Mouse (Mus musculus) embryonic facial prominence, embryonic 10.5 days (tissue): ENCODE results near the gene Atp5e. TPM values are rescaled to one million over a fixed set of nuclear protein-coding genes. Genes with fewer than 3 reads are reported as not detected.
A peak's percentile ranks its signal among the peaks of the same experiment; 100 is the strongest.

ENCODE experiments used
- DNase-seq: peaks from one replicate; pipeline ENCODE4 v3.0.0-alpha.2; 2017; ENCODE audit warnings: low spot score
- H3K27ac ChIP-seq: fragments of 300-500 bp; sonication (generic); replicated peaks from 2 replicates; pipeline ENCODE4 v1.5.1; 2016; ENCODE audit warnings: mild to moderate bottlenecking
- H3K27me3 ChIP-seq: fragments of 300-500 bp; sonication (generic); replicated peaks from 2 replicates; pipeline ENCODE4 v1.6.1; 2016; ENCODE audit warnings: low read depth, mild to moderate bottlenecking; ENCODE audit not compliant: poor library complexity, severe bottlenecking
- H3K36me3 ChIP-seq: fragments of 300-500 bp; sonication (generic); replicated peaks from 2 replicates; pipeline ENCODE4 v1.6.1; 2016; ENCODE audit warnings: mild to moderate bottlenecking, moderate library complexity
- H3K4me1 ChIP-seq: fragments of 300-500 bp; sonication (generic); 2 replicates; pipeline ENCODE4 v1.6.1; 2016
- H3K4me3 ChIP-seq: fragments of 300-500 bp; sonication (generic); 2 replicates; pipeline ENCODE4 v1.5.1; 2016; ENCODE audit warnings: mild to moderate bottlenecking, moderate library complexity
- H3K9me3 ChIP-seq: fragments of 300-500 bp; sonication (generic); 2 replicates; pipeline ENCODE4 v1.6.1; 2016; ENCODE audit warnings: mild to moderate bottlenecking
- WGBS: fragments of 180-500 bp; shearing (Covaris S2); methylation state at CpG from one replicate; pipeline ENCODE4 v1.1.7; 2016; 5-methylcytosine and 5-hydroxymethylcytosine counted together
- polyA plus RNA-seq: library from polyadenylated mRNA; unstranded; fragments of >200 nt; fragmentation: Nextera tagmentation; extraction: Ambion mirVana; gene quantifications from 2 replicates; pipeline ENCODE4 v1.2.1, GENCODE M21; 2016

The Atp5e gene
- polyA plus RNA-seq, 1 experiment from 2014 or later = 612 TPM

DNA sequence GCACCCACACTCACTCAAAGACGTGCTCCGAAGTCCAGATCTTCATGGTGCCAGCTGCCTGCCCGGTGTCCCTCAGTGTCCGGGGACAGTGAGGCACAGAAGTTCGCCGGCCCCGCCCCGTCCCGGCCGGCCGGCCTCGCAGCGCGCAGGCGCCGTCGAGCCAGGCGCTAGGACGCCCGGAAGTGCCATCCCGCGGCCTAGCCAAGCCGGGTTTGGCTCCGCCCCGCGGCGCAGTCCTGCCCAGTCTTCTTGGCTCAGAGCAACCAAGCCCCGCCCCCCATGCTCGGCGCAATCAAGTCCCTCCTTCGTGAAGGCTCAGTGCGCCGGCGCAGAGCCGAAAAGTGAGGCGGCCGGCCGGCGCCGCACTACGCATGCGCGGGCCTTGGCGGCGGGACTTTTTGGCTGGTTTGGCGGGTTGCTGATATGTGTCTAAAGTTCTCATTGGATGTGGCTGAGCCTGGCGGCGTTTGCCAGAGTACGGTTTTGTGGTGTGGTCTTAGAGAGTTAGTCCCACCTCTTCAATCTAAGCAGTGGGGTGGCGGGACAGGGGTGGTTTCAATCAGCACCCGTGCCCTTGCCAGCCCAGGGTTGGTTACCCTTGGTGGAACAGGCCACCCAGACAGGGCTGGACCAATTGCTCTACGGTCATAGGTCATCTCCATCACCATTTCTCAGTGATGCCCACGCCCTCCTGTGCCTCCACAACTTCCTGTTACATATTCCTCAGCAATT, 9.1 kb upstream of the Atp5e start, which contains the start of gene Prelid3b:
TSS of gene Prelid3b (minus strand) at position 264 of the 732 bp plus-strand sequence.
- WGBS = 1% methylated on average over 53 of the region's 53 CpGs
- peak; percentile 100 for DNase-seq
- Histone ChIP-seq H3K9me3 (no peaks in the 10 kb centered on the region), H3K4me3 (peak within 1 kb of the TSS; percentile 67), H3K36me3 (peaks cover 40% of the 10 kb centered on the region), H3K27me3 (no peaks in the 10 kb centered on the region), H3K27ac (peak within 1 kb of the TSS; percentile 86), H3K4me1 (peaks cover 18% of the 10 kb centered on the region)

DNA sequence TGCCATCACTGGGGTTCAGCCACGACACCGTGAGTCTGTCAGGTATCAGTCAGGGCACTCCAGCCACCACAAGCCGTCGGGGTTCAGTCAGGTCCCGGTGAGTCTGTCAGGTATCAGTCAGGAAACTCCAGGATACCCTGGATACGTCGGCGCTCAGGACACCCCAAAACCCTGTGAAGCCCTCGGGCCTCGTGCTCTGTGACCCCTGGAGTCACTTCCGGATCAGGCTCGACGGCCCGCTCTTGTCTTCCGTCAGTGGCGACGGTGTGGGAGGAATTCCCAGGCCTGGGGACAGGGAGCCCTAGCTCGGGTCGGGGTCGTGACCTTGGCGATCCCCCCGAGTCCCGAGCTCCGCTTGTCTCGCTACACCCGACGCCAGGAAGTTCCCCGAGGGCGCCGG, 8.5 kb upstream of the Atp5e start:
- peaks cover 45% of the 10 kb centered on the region for H3K36me3 ChIP-seq
- no peaks in the 10 kb centered on the region for H3K27me3 ChIP-seq
- H3K9me3 ChIP-seq = no peaks in the 10 kb centered on the region
- peak overlapping the region; percentile 86 for H3K27ac ChIP-seq
- WGBS = 6% methylated on average over 30 of the region's 30 CpGs
- H3K4me3 ChIP-seq = peak overlapping the region; percentile 67
- no peak for DNase-seq
- peaks cover 18% of the 10 kb centered on the region for H3K4me1 ChIP-seq

DNA sequence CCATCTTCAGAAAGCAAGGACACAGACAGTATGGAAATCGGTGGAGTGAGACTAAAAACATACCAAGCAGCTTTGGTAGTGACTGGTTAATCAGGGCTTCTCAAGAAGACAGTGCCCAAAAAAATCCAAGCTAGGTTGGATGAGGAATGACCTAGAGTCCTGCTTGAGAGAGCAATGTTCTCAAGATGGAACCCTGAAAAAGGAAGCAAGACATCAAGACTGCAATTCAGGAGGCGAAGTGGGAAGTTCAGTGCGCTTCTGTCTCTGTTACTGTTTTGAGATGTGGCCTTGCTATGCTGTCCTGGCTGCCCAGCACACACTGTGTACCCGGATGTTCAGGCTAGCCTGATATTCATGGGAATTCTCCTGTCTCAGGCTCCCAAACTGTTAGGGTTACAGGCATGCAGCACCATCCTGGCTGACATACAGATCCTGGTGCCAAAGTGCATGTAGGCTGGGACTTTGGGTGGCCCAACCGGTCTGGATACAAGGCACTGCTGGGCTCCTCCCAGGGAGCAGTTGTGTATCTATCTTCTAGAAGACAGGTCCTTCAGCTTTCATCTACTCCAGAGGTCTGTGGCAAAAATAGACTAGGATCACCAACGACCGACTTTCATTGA, 7.0 kb upstream of the Atp5e start:
- no peak for DNase-seq
- Histone ChIP-seq H3K9me3 (no peaks in the 10 kb centered on the region), H3K27ac (no peak overlapping the region), H3K36me3 (peaks cover 61% of the 10 kb centered on the region), H3K27me3 (no peaks in the 10 kb centered on the region), H3K4me3 (no peak overlapping the region), H3K4me1 (peaks cover 15% of the 10 kb centered on the region)
- 92% methylated on average over 7 of the region's 7 CpGs for WGBS

DNA sequence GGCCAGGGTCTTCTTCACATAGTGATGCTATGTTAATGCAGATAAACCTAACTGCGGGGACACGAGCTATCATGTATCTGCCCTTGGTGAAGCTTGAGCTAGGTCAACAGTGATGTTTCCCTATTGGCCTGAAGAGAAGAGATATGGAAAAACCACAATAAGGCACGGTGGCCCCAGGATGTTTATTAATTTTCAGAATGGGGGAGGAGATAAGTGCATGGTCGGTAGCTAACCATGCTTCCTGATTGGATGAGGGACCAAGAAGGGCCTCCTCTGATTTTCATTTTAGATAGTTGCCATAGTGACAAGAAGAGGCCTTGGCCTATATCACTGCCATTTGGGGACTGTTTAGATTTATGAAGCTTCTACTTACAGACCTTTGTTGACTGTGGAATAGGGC, 6.4 kb upstream of the Atp5e start:
- peaks cover 66% of the 10 kb centered on the region for H3K36me3 ChIP-seq

DNA sequence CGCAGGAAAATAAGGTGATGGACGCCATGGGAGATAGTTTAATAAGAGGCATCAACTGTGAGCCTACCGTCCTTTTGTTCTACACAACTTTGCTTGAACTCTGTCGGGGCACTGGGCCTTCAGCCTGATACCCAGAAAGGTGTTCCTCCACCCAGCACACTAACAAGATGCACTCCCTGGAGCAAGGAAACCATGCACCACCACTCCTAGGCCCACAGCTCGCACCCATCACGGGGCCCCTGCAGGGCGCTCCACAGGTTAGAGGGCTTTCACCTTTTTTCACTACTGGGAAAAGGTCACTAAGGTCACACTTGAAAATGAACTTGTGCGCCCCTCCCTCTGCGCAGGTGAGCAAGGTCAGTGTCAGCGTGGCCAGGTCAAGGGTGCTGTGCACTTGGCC, 535 bp downstream of the Atp5e start:
- H3K4me1 ChIP-seq = peaks cover 18% of the 10 kb centered on the region
- peaks cover 71% of the 10 kb centered on the region for H3K36me3 ChIP-seq
- peak; percentile 37 for DNase-seq
- 40% methylated on average over 10 of the region's 10 CpGs for WGBS
- H3K27me3 ChIP-seq = no peaks in the 10 kb centered on the region
- no peaks in the 10 kb centered on the region for H3K9me3 ChIP-seq
- peak overlapping the region; percentile 88 for H3K4me3 ChIP-seq
- H3K27ac ChIP-seq = peak overlapping the region; percentile 97

More for the DNA sequence above, 6.4 kb upstream of the Atp5e start:
- Histone ChIP-seq H3K27ac (no peak overlapping the region), H3K27me3 (no peaks in the 10 kb centered on the region), H3K9me3 (no peaks in the 10 kb centered on the region), H3K4me3 (no peak overlapping the region), H3K4me1 (peaks cover 15% of the 10 kb centered on the region)
- DNase-seq = no peak
- 90% methylated on average over 4 of the region's 4 CpGs for WGBS

DNA sequence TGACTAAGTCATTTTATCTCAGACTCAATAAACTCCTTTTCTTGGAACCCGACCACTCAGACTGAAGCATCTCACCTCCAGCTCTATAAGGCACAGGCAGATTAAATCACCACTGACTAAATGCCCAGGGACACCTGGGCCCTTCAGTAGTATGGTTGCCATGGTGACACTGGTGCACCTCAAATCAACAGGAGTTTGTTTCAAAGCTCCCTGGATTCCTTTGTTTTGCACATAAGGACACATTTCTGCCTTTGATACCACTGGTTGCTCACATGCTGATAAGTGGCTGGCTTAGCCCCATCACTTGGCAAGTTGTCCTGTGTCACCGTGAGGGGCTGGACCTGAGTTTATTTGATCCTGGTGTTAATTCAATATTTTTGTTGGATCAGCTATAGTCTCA, 4.5 kb downstream of the Atp5e start:
- Histone ChIP-seq H3K27me3 (no peaks in the 10 kb centered on the region), H3K9me3 (no peaks in the 10 kb centered on the region), H3K27ac (no peak overlapping the region), H3K4me1 (peaks cover 18% of the 10 kb centered on the region), H3K4me3 (no peak overlapping the region), H3K36me3 (peaks cover 32% of the 10 kb centered on the region)
- DNase-seq = no peak
- WGBS = 74% methylated on average over 2 of the region's 2 CpGs

DNA sequence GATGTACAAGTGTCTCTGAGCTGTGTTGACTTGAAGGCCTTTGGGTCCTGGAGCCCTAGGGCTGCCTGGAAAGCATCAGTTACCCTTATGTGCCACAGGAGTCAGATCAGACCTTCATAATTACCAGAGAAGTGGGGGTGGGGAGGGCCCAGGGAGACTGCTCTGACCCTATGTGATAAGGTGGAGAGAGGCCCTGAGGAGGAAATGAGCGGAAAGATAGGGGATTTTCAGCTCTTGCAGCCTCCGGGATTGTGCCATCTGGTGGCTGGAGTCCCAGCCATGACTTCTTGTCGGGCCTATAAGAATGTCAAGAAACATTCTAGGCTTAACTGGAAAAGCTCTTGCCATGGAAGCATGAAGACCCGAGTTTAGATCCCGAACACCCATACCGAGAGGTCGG, 10.2 kb downstream of the Atp5e start:
- Histone ChIP-seq H3K36me3 (no peaks in the 10 kb centered on the region), H3K4me1 (peaks cover 3% of the 10 kb centered on the region; the same call in 1 of the 2 replicates), H3K4me3 (no peak overlapping the region), H3K9me3 (no peaks in the 10 kb centered on the region), H3K27me3 (no peaks in the 10 kb centered on the region), H3K27ac (no peak overlapping the region)
- no peak for DNase-seq
- WGBS = 75% methylated on average over 7 of the region's 7 CpGs

DNA sequence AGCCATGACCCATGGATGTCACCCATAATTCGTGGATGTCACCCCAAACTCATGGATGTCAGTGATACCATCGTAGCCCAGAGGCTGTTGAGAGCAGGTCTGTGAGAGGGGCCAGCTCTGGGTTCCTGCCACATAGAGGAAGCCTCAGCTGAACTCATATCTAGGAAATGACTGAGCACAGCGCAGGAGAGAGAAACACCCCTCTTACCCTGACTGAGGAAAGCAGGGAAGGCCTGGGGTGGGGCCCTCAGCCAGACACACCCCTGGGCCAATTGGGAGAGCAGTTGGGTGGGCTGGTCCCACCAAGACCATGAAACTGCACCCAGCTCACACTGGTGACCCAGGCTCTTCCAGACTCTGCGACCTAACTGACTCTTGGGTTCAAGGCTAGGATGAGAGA, 13.6 kb downstream of the Atp5e start, which contains the start of gene Tubb1:
TSS of gene Tubb1 (plus strand) at position 343 of the 400 bp plus-strand sequence.
- Histone ChIP-seq H3K27me3 (no peaks in the 10 kb centered on the region), H3K9me3 (no peaks in the 10 kb centered on the region), H3K36me3 (no peaks in the 10 kb centered on the region), H3K4me1 (peaks cover 16% of the 10 kb centered on the region), H3K27ac (no peak within 1 kb of the TSS), H3K4me3 (no peak within 1 kb of the TSS)
- 77% methylated on average over 4 of the region's 4 CpGs for WGBS
- DNase-seq = no peak

DNA sequence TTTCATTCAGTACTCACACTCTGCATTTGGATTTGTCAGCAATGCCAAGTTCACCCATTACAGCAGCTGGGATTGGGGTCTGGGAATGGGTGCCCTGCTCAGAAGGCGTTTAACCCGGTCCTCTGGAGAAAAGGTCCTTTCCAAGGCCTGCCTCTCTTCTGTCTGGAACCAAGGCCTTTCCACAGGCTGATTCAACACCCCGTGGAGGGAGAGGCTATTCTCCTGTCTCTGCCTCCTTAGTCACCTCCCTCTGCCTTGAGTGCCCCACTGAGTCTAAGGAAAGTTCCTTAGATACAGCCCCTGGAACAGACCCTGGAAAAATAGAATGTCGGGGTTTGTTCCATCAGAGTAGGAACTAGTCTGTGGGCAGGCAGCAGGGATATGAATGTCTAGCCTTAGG, 15.5 kb downstream of the Atp5e start:
- DNase-seq = no peak

DNA sequence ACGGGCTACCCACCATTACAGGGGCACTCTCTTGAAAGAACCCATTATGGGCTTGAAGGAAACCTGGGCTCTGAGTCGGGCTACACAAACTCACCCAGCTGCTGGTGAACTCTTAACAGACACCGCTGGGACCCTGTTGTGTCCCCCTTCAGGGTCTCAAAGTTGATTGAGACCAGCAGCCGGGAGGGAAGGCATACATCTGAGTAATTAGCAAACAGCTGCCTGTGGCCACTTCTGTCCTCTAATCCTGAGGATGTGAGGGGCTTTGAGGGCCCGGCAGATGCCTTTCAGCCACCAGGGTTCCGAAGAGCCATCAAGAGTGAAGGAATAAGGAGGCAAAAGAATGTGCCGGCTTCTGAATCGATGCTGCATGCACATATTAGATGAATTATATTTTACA, 17.0 kb downstream of the Atp5e start:
- H3K27ac ChIP-seq = peak overlapping the region; percentile 54; the same call in 1 of the 2 replicates
- no peak overlapping the region for H3K4me3 ChIP-seq
- H3K36me3 ChIP-seq = no peaks in the 10 kb centered on the region
- peaks cover 16% of the 10 kb centered on the region for H3K4me1 ChIP-seq
- WGBS = 59% methylated on average over 8 of the region's 8 CpGs
- no peaks in the 10 kb centered on the region for H3K27me3 ChIP-seq
- no peak for DNase-seq
- H3K9me3 ChIP-seq = no peaks in the 10 kb centered on the region

More for the DNA sequence above, 15.5 kb downstream of the Atp5e start:
- Histone ChIP-seq H3K27me3 (no peaks in the 10 kb centered on the region), H3K4me1 (peaks cover 12% of the 10 kb centered on the region), H3K27ac (no peak overlapping the region), H3K36me3 (no peaks in the 10 kb centered on the region), H3K4me3 (no peak overlapping the region), H3K9me3 (no peaks in the 10 kb centered on the region)
- WGBS = 87% methylated on average over 4 of the region's 4 CpGs

DNA sequence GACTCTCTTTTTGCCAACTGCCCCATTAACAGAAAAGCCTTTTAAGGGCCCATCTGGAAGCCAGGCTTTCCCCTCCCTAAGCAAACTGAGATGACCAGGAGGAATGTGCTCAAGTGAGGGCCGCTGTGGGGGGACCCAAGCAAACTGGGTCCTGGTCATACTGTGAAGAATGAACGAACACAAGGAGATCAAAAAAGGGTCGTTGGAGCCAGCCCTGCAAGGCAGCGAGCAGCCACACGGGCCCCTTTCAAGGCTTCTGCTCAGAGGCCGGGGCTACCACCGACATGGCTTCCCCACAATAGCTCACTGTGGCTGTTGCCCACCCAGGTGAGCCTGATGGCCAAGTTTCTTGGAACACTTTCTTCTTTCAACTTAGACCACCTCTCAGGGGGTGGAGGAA, 17.4 kb downstream of the Atp5e start:
- H3K27me3 ChIP-seq = no peaks in the 10 kb centered on the region
- H3K27ac ChIP-seq = peak overlapping the region; percentile 54; the same call in 1 of the 2 replicates
- 51% methylated on average over 7 of the region's 7 CpGs for WGBS
- no peak overlapping the region for H3K4me3 ChIP-seq
- H3K36me3 ChIP-seq = no peaks in the 10 kb centered on the region
- DNase-seq = no peak
- H3K9me3 ChIP-seq = no peaks in the 10 kb centered on the region
- H3K4me1 ChIP-seq = peaks cover 19% of the 10 kb centered on the region

DNA sequence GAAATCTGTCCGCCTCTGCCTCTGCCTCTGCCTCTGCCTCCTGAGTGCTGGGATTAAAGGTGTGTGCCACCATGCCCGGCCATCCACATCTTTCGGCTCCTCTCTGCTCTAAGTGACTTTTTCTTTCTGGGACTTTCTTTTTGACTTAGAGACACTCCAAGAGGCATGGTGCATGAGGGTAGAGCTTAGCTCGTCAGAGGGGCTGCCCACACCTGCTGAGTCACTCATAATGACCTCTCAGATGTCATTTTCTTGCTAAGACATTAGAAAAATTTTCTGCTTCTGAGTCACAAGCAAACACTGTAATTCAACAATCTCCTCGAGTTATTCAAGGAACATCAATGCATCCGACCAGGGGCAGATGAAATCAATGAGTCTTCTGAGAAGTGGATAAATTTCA, 18.9 kb downstream of the Atp5e start:
- Histone ChIP-seq H3K27ac (no peak overlapping the region), H3K4me1 (peaks cover 21% of the 10 kb centered on the region), H3K27me3 (no peaks in the 10 kb centered on the region), H3K9me3 (no peaks in the 10 kb centered on the region), H3K36me3 (no peaks in the 10 kb centered on the region), H3K4me3 (no peak overlapping the region)
- WGBS = 79% methylated on average over 6 of the region's 6 CpGs
- no peak for DNase-seq

DNA sequence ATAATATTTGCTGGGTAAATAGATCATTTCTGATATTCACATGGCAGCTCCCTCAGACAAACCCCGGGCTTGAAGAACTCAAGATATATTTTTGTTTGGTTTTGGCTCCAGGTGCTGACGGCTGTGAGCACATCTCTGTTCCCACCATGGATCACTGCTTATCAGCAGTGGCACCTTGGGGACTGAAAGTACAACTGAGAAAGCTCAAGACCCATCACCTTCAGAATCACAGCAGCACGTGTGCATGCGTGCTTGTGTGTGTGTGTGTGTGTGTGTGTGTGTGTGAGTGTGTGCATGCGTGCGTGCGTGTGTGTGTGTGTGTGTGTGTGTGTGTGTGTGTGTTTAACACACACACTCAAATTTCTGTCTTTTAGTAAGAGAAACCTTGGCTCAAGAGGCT, 19.5 kb downstream of the Atp5e start:
- Histone ChIP-seq H3K4me3 (no peak overlapping the region), H3K36me3 (no peaks in the 10 kb centered on the region), H3K27me3 (no peaks in the 10 kb centered on the region), H3K9me3 (no peaks in the 10 kb centered on the region), H3K27ac (no peak overlapping the region), H3K4me1 (peaks cover 28% of the 10 kb centered on the region)
- DNase-seq = no peak
- WGBS = 85% methylated on average over 7 of the region's 7 CpGs
